Mouse (Mus musculus) MEL (cell line): ENCODE results near the gene Slc7a6os. TPM values are rescaled to one million over a fixed set of nuclear protein-coding genes. Genes with fewer than 3 reads are reported as not detected.

ENCODE experiments used
- DNase-seq: peaks from one replicate; pipeline ENCODE4 v3.0.0; 2011; ENCODE audit warnings: low read depth, low spot score
- H3K27ac ChIP-seq: 2 replicates; pipeline ENCODE4 v1.5.1; 2012; ENCODE audit warnings: low read depth, mild to moderate bottlenecking, control low read depth, low read length, moderate library complexity; ENCODE audit not compliant: control insufficient read depth
- H3K27me3 ChIP-seq, 2 experiments: fragments of 150-350 bp in 1 of 2; sonication (generic) in 1 of 2; 2 replicates each; pipeline ENCODE4 v1.6.1; 2012; ENCODE audit warnings: low read length in 2 of 2, mild to moderate bottlenecking in 2 of 2, improper control_type of control experiment in 1 of 2, moderate library complexity in 1 of 2; ENCODE audit not compliant: insufficient read depth in 2 of 2, control insufficient read depth in 1 of 2
- H3K36me3 ChIP-seq, 2 experiments: 2 replicates each; pipeline ENCODE4 v1.6.1; 2012 to 2014; ENCODE audit warnings: low read length in 2 of 2, improper control_type of control experiment in 1 of 2, inconsistent platforms in 1 of 2, mild to moderate bottlenecking in 1 of 2; ENCODE audit not compliant: insufficient read depth in 2 of 2, control insufficient read depth in 1 of 2
- H3K4me1 ChIP-seq, 2 experiments: fragments of 150-350 bp in 1 of 2; sonication (generic) in 1 of 2; 2 replicates each; pipeline ENCODE4 v1.6.1; 2012; ENCODE audit warnings: low read length in 2 of 2, improper control_type of control experiment in 1 of 2, mild to moderate bottlenecking in 1 of 2; ENCODE audit not compliant: insufficient read depth in 2 of 2, control insufficient read depth in 1 of 2
- H3K4me3 ChIP-seq, 2 experiments: fragments of 150-350 bp in 1 of 2; sonication (generic) in 1 of 2; 2 replicates each; pipeline ENCODE4 v1.5.1; 2012; ENCODE audit warnings: low read depth in 2 of 2, low read length in 2 of 2, mild to moderate bottlenecking in 2 of 2, moderate library complexity in 2 of 2, control low read depth in 1 of 2, improper control_type of control experiment in 1 of 2; ENCODE audit not compliant: control insufficient read depth in 1 of 2, insufficient read depth in 1 of 2
- H3K79me2 ChIP-seq: 2 replicates; pipeline ENCODE4 v1.6.1; 2012; ENCODE audit warnings: mild to moderate bottlenecking, low read length, moderate library complexity; ENCODE audit not compliant: control insufficient read depth, poor library complexity, insufficient read depth
- H3K9ac ChIP-seq: 2 replicates; pipeline ENCODE4 v1.6.1; 2012; ENCODE audit warnings: low read depth, mild to moderate bottlenecking, control low read depth, low read length, moderate library complexity; ENCODE audit not compliant: control insufficient read depth, poor library complexity, severe bottlenecking
- H3K9me3 ChIP-seq: fragments of 150-350 bp; sonication (generic); replicated peaks from 2 replicates; pipeline ENCODE4 v1.6.1; 2012; ENCODE audit warnings: mild to moderate bottlenecking, low read length, improper control_type of control experiment, moderate library complexity; ENCODE audit not compliant: insufficient read depth
- CTCF ChIP-seq, 3 experiments: IDR thresholded peaks in 2 of 3; conservative IDR thresholded peaks in 1 of 3; 2 replicates each; pipeline ENCODE4 v1.5.1; 2011 to 2012; ENCODE audit warnings: low read length in 3 of 3, low read depth in 2 of 3, mild to moderate bottlenecking in 2 of 3, improper control_type of control experiment in 1 of 3, inconsistent platforms in 1 of 3, mixed read lengths in 1 of 3, moderate library complexity in 1 of 3; ENCODE audit not compliant: control insufficient read depth in 1 of 3, insufficient read depth in 1 of 3, poor library complexity in 1 of 3, severe bottlenecking in 1 of 3
- E2F4 ChIP-seq: IDR thresholded peaks from 2 replicates; pipeline ENCODE4 v1.6.1; 2011; ENCODE audit warnings: low read depth, low read length, improper control_type of control experiment, borderline replicate concordance
- ELF1 ChIP-seq: IDR thresholded peaks from 2 replicates; pipeline ENCODE4 v1.6.1; 2014; ENCODE audit warnings: low read depth, mild to moderate bottlenecking, inconsistent platforms, low read length, improper control_type of control experiment, moderate library complexity
- EP300 ChIP-seq, 2 experiments: IDR thresholded peaks; 2 replicates each; pipeline ENCODE4 v1.6.1; 2011; ENCODE audit warnings: improper control_type of control experiment in 2 of 2, low read length in 2 of 2, low read depth in 1 of 2, mild to moderate bottlenecking in 1 of 2
- ETS1 ChIP-seq: IDR thresholded peaks from 2 replicates; pipeline ENCODE4 v1.6.1; 2012; ENCODE audit warnings: low read depth, mild to moderate bottlenecking, inconsistent platforms, low read length, improper control_type of control experiment, moderate library complexity
- GABPA ChIP-seq: IDR thresholded peaks from 2 replicates; pipeline ENCODE4 v1.6.1; 2012; ENCODE audit warnings: low read depth, mild to moderate bottlenecking, inconsistent platforms, low read length, improper control_type of control experiment, moderate library complexity
- GATA1 ChIP-seq: IDR thresholded peaks from 2 replicates; pipeline ENCODE4 v1.6.1; 2011; ENCODE audit warnings: low read depth, low read length, improper control_type of control experiment
- JUND ChIP-seq: IDR thresholded peaks from 2 replicates; pipeline ENCODE4 v1.6.1; 2011; ENCODE audit warnings: low read depth, mild to moderate bottlenecking, improper control_type of control experiment, low read length
- KAT2A ChIP-seq: conservative IDR thresholded peaks from 2 replicates; pipeline ENCODE4 v1.6.1; 2012; ENCODE audit warnings: low read depth, low read length, improper control_type of control experiment, inconsistent platforms
- MAFK ChIP-seq: IDR thresholded peaks from 2 replicates; pipeline ENCODE4 v1.6.1; 2011; ENCODE audit warnings: low read depth, mild to moderate bottlenecking, low read length, improper control_type of control experiment, borderline replicate concordance
- MAX ChIP-seq: IDR thresholded peaks from 2 replicates; pipeline ENCODE4 v1.6.1; 2011; ENCODE audit warnings: low read length, improper control_type of control experiment
- MEF2A ChIP-seq: IDR thresholded peaks from 2 replicates; pipeline ENCODE4 v1.6.1; 2014; ENCODE audit warnings: low read depth, mild to moderate bottlenecking, inconsistent platforms, low read length, improper control_type of control experiment; ENCODE audit not compliant: poor library complexity, insufficient replicate concordance, severe bottlenecking; ENCODE audit errors: extremely low read depth
- MXI1 ChIP-seq: IDR thresholded peaks from 2 replicates; pipeline ENCODE4 v1.6.1; 2011; ENCODE audit warnings: mild to moderate bottlenecking, low read depth, low read length, improper control_type of control experiment
- MYC ChIP-seq: IDR thresholded peaks from 2 replicates; pipeline ENCODE4 v1.6.1; 2011; ENCODE audit warnings: low read depth, mild to moderate bottlenecking, low read length, improper control_type of control experiment, moderate library complexity
- NELFE ChIP-seq: IDR thresholded peaks from 2 replicates; pipeline ENCODE4 v1.6.1; 2011; ENCODE audit warnings: low read depth, low read length, improper control_type of control experiment
- NRF1 ChIP-seq: IDR thresholded peaks from 2 replicates; pipeline ENCODE4 v1.6.1; 2014; ENCODE audit warnings: low read depth, mild to moderate bottlenecking, inconsistent platforms, low read length, improper control_type of control experiment, moderate library complexity; ENCODE audit not compliant: poor library complexity, insufficient read depth, severe bottlenecking
- POLR2AphosphoS2 ChIP-seq: IDR thresholded peaks from 2 replicates; pipeline ENCODE4 v1.6.1; 2011; ENCODE audit warnings: low read length, improper control_type of control experiment
- POLR2AphosphoS5 ChIP-seq: IDR thresholded peaks from 2 replicates; pipeline ENCODE4 v1.6.1; 2012; ENCODE audit warnings: low read depth, borderline replicate concordance, mild to moderate bottlenecking, inconsistent platforms, low read length, moderate library complexity, mixed read lengths
- RAD21 ChIP-seq: IDR thresholded peaks from 2 replicates; pipeline ENCODE4 v1.6.1; 2011; ENCODE audit warnings: mild to moderate bottlenecking, low read depth, low read length, improper control_type of control experiment
- RCOR1 ChIP-seq: IDR thresholded peaks from 2 replicates; pipeline ENCODE4 v1.6.1; 2012; ENCODE audit warnings: low read depth, mild to moderate bottlenecking, inconsistent platforms, low read length, improper control_type of control experiment
- SIN3A ChIP-seq: IDR thresholded peaks from 2 replicates; pipeline ENCODE4 v1.6.1; 2012; ENCODE audit warnings: low read length, improper control_type of control experiment, inconsistent platforms
- TAL1 ChIP-seq: IDR thresholded peaks from 2 replicates; pipeline ENCODE4 v1.6.1; 2012; ENCODE audit warnings: mild to moderate bottlenecking, inconsistent platforms, low read length, moderate library complexity, mixed read lengths
- TBP ChIP-seq: IDR thresholded peaks from 2 replicates; pipeline ENCODE4 v1.8.0; 2011; ENCODE audit warnings: low read depth, low read length, improper control_type of control experiment
- TCF12 ChIP-seq: IDR thresholded peaks from 2 replicates; pipeline ENCODE4 v1.6.1; 2014; ENCODE audit warnings: low read depth, mild to moderate bottlenecking, inconsistent platforms, low read length, improper control_type of control experiment, moderate library complexity
- USF2 ChIP-seq, 2 experiments: IDR thresholded peaks; 2 replicates each; pipeline ENCODE4 v1.6.1; 2011 to 2012; ENCODE audit warnings: improper control_type of control experiment in 2 of 2, low read length in 2 of 2, borderline replicate concordance in 1 of 2, inconsistent platforms in 1 of 2, low read depth in 1 of 2, mild to moderate bottlenecking in 1 of 2; ENCODE audit not compliant: insufficient read depth in 1 of 2
- ZC3H11A ChIP-seq: IDR thresholded peaks from 2 replicates; pipeline ENCODE4 v1.6.1; 2012; ENCODE audit warnings: low read depth, mild to moderate bottlenecking, inconsistent platforms, low read length, improper control_type of control experiment
- ZKSCAN1 ChIP-seq: IDR thresholded peaks from 2 replicates; pipeline ENCODE4 v1.6.1; 2012; ENCODE audit warnings: low read depth, mild to moderate bottlenecking, inconsistent platforms, low read length, improper control_type of control experiment, moderate library complexity
- polyA plus RNA-seq, 2 experiments: library from polyadenylated mRNA; stranded (reverse) in 1 of 2; unstranded in 1 of 2; fragments of >175 nt in 1 of 2; fragments of >200 nt in 1 of 2; gene quantifications; 2 replicates each; pipeline versions ENCODE4 v1.2.1 to v1.2.4; 2012; ENCODE audit warnings: low replicate concordance in 2 of 2, low read depth in 1 of 2; ENCODE audit not compliant: insufficient read length in 2 of 2, insufficient read depth in 1 of 2, missing spikeins in 1 of 2
- total RNA-seq: library from RNA; depleted of rRNA; stranded (reverse); fragments of 300-350 nt; gene quantifications from 2 replicates; pipeline ENCODE4 v1.2.3, GENCODE M21; 2012

Gene Slc7a6os
- total and polyA plus RNA-seq, 3 experiments = 52.0 to 53.6 TPM; not detected in 1

DNA sequence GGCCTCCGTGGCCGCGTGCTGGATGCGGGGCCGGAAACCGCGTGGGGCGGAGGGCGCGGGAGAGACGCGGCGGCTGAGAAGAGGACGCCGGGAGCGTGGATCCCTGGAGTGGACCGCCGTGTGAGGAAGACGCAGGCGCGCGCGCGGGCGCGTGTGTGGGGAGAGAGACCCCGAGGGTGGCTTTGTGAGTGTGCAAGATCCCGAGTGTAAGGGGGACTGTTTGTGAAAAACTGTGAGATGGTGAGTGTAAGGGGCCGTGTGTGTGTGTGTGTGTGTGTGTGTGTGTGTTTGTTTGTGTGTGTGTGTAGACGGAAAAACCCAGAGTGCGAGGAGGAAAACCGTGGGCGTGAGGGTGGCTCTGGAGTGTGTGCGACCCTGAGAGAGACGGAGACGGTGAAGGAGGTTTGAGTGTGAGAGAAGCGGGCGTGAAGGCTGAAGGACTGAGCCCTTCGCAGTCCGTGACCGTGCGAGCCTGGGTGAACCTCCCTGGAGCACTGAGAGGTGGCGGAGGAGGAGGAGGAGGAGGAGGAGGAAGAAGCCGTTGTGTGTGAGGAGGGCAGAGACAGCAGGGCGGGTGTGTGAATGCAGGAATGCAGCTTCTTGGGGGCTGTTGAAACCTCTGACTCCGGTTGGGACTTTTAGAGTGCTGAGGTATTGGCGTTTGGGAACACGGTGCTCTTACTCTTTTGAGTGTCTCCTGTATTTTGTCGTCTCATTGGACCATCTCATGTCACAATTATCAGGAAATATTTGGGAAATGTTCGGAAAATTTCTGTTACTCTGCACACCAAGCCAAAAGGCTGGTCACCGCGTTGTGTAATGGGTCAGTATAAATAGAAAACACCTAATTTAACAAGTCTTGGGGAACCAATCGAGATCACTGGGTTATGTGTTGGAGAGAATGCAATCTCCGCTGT lies 41.5 kb downstream of the Slc7a6os start:
- H3K27me3 ChIP-seq = no peaks in the 10 kb centered on the region
- peak overlapping the region; percentile 63 to 84 for H3K4me3 ChIP-seq
- peaks cover 6 to 26% of the 10 kb centered on the region in 2 experiments for H3K36me3 ChIP-seq
- peak; percentile 67 for DNase-seq
- peaks cover 24% of the 10 kb centered on the region for H3K79me2 ChIP-seq
- H3K9me3 ChIP-seq = no peaks in the 10 kb centered on the region
- TF ChIP-seq TAL1 (no peak), EP300 (IDR thresholded peaks at IDR 0.05; ENCODE audit: low read depth in 1 of 2, low read length in 2 of 2) (peak in 1 of 2 experiments; percentile 9; a peak in 1 of 4 replicates), JUND (no peak), MYC (0 out of 2 replicates have a peak, but pooled peaks have one; percentile 8), USF2 (IDR thresholded peaks at IDR 0.05; ENCODE audit: borderline replicate concordance in 1 of 2, insufficient read depth in 1 of 2, low read depth in 1 of 2, low read length in 2 of 2) (no peak), RCOR1 (no peak), MAX (peak; percentile 40), ZC3H11A (no peak), MAFK (no peak), GATA1 (no peak), GABPA (no peak), KAT2A (no peak), ETS1 (no peak)
- H3K27ac ChIP-seq = peak overlapping the region; percentile 54
- H3K4me1 ChIP-seq = peaks cover 9 to 26% of the 10 kb centered on the region in 2 experiments
- peak overlapping the region; percentile 76 for H3K9ac ChIP-seq

DNA sequence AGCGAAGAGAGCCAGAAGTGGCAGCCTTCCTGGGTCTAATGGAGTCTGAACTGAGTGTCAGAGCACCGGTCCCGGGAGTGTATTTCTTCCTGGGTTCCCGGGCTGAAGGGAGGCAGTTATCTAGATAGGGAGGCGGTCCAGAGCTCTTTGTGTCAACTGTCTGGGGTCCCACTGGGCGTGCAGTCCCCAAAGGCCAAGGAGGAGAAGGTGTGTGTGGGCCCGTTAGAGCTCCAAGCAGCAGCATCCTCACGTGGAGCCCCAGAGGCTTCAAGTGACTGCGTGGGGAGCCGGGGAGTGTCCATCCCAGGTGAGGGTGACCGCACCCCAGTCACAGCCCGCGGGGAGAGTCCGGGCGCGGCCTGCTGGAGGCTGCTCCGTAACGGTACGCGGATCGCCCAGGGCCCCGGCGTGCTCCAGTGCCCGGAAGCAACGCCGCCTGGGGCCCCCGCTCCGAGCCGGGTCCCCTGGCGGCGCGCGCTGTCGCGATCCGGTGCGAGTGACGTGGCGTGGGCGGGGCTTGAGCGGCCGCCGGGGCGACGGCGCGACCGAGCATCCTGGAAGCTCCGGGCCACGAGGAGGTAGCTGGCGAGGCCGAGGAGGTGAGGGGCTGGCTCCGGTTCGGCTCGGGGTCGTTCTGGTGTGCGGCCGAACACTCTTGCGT lies 42.2 kb downstream of the Slc7a6os start, which contains the start of gene Slc7a6:
TSS of gene Slc7a6 (plus strand) at position 502 of the 661 bp plus-strand sequence.
- Histone ChIP-seq H3K36me3 (peaks cover 3 to 22% of the 10 kb centered on the region in 2 experiments; a peak in 2 of 4 replicates), H3K9ac (peak within 1 kb of the TSS; percentile 76), H3K9me3 (no peaks in the 10 kb centered on the region), H3K4me1 (peaks cover 6 to 22% of the 10 kb centered on the region in 2 experiments), H3K27ac (peak within 1 kb of the TSS; percentile 54), H3K27me3 (no peaks in the 10 kb centered on the region), H3K79me2 (peaks cover 21% of the 10 kb centered on the region), H3K4me3 (peak within 1 kb of the TSS; percentile 63 to 84)
- DNase-seq = peak; percentile 86
- TF ChIP-seq JUND (no peak), SIN3A (peak; percentile 16; the same call in 1 of the 2 replicates), RAD21 (no peak), TAL1 (no peak), NELFE (peak; percentile 84), MAX (peak; percentile 28; the same call in 1 of the 2 replicates), TCF12 (no peak), MYC (peak; percentile 54; the same call in 1 of the 2 replicates), ZKSCAN1 (no peak), E2F4 (no peak), CTCF (IDR thresholded peaks at IDR 0.05 in 2 of 3, conservative IDR thresholded peaks at IDR 0.05 in 1 of 3; ENCODE audit: control insufficient read depth in 1 of 3, insufficient read depth in 1 of 3, low read depth in 2 of 3, low read length in 3 of 3, poor library complexity in 1 of 3, severe bottlenecking in 1 of 3) (no peak), KAT2A (no peak), MXI1 (peak; percentile 85), NRF1 (peak; percentile 34; the same call in 1 of the 2 replicates), POLR2AphosphoS2 (peak; percentile 81), ETS1 (peak; percentile 29; the same call in 1 of the 2 replicates), POLR2AphosphoS5 (no peak), ELF1 (peak; percentile 69; the same call in 1 of the 2 replicates), TBP (no peak), MEF2A (no peak)
